Mouse (Mus musculus) ovary, postnatal 14 days (tissue): ENCODE data around the gene Hnrnpu.
A peak's percentile ranks its signal among the peaks of the same experiment; 100 is the strongest.
"Not testable (repeated sequence)": the region's sequence is repeated elsewhere in the genome, so short reads cannot be mapped to it uniquely, and the experiment has no call there.

ENCODE experiments used
- DNase-seq: peaks from one replicate; pipeline ENCODE4 v3.0.0; 2022; ENCODE audit warnings: low spot score

Hnrnpu gene

DNA sequence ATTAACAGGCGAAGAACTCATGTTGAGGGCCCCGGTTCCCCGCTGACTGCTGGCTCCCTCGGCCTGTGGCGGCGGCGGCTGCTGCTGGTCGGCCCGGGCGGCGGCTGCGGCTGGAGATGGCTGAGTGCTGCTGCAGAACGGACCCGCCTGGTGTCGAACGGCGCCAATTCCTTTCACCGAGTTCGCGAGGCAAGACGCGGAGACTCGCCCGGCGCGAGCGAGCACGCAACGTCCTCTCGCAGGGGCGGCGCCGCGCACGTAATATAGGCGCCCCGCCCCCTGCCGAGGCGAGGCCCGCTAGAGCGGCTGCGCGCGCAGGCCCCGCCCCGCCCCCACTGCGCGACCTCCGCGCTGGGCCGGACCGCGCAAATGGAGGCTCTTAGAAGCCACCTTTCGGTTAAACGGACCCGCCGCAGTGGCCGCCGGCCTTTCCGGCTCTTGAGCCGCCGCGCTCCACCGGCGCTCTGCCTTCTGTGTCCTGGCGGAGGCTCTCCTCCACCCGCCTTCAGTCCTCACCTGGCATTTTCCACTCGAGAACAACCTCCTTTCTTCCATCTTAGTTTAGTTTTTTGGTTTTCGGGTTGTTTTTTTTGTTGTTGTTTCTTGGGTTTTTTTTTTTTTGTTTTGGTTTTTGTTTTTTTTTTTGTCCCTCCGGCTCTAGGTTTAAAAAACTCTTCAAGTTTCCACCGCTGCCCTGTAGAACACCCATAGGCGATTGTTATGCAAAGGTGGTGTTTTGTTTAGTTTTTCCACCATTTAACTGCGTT, at the start of gene Hnrnpu:
Gene Hnrnpu, minus strand, starts transcription at position 247 of the 767 bp plus-strand sequence.
- peak; percentile 96 for DNase-seq

GRCm38 (mm10) chr1:178382165-178382564, 44.6 kb upstream of the Hnrnpu start:
- no peak for DNase-seq

GRCm38 (mm10) chr1:178379224-178379623, 41.6 kb upstream of the Hnrnpu start:
- DNase-seq: no peak

- no peak for DNase-seq
These were observed 40.5 kb upstream of the Hnrnpu start for GRCm38 (mm10) chr1:178378115-178378514.

DNA sequence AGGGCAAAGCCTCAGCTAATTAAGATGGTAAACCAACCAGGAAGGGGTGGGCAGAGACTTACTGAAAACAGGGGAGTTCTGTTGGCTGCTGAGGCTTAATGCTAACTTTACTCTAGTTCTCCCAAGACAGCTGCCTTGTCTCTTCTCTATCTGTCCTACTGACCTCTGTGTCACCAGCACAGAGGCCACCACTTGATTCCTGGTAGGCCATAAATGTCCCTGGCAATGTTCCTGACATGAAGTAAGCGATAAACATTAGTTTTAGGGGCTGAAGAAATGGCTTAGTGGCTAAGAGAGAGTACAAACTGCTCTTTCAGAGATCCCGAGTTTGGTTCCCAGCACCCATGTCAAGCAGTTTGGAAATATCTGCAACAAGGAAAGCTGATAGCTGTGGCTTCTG, 39.3 kb upstream of the Hnrnpu start:
- no peak for DNase-seq

DNA sequence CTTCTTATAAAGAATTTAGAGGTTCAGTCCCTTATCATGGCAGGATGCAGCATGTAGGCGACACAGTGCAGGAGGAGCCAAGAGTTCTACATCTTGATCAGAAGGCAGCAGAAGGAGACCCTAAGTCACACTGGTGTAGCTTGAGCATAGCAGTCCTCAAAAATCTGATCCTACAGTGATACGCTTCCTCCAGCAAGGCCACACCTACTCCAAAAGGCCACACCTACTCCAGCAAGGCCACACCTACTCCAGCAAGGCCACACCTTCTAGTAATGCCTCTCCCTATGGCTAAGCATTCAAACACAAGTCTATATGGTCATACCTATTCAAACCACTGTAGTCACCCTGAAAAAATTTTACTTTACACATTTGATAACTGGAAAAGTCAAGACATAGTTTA, 38.5 kb upstream of the Hnrnpu start:
- DNase-seq: no peak

GRCm38 (mm10) chr1:178375381-178375780, 37.8 kb upstream of the Hnrnpu start:
- DNase-seq: no peak

DNA sequence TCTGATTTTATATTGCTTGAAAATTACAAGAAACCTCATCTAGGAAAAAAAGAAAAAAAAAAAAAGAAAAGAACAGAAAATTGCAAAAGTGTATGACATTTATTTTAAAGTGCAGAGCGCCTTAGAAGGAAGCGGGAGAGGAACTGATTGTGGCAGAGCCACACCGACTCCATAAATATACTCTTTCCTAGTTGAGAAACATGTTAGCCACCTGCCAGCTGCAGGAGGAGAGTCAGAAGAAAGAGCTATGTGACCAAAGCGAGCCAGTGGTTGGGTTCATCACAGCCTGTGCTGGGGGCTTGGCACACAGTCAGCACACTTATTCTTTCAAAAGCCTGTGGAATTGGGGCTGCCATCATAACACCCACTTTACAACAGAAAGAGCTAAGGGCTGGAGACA, 35.1 kb upstream of the Hnrnpu start:
- DNase-seq: no peak

GRCm38 (mm10) chr1:178369272-178369651, 31.7 kb upstream of the Hnrnpu start:
- peak; percentile 21 for DNase-seq

DNA sequence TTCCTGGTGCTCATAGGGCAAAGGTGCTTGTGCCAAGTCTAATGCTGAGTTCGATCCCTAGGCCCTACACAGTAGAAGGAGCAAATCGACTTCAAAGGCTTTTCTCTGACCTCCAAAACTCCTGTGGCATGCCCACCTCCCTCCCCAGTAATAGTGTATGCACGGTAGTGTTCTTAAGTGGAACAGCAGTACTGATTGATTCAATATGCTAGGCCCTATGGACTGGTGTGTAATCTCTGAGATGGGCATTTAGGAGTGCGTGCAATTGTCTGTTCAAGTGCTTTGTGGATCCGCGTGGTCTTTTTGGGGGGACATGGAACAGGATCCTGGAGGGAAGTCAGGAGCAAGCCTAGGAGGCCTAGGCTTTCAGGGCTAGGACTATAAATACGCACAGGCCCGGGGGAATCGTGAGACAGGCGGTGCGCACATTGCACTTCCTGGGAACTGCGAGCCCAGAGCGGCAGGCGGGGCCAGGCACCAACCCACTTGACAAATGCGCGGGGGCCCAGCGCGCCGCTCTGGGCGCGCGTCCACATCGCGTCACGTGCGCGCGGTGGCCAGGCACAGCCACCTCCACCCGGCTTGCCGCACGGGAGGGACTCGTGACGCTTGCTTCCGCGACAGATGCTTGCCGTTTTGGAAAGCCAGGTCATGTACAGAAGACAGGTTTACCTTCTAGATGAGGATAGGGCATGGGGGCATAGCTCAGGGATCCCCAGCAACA, 31.1 kb upstream of the Hnrnpu start:
- peak; percentile 83 for DNase-seq

- no peak for DNase-seq
These were observed 30.5 kb upstream of the Hnrnpu start for GRCm38 (mm10) chr1:178368121-178368520.

DNA sequence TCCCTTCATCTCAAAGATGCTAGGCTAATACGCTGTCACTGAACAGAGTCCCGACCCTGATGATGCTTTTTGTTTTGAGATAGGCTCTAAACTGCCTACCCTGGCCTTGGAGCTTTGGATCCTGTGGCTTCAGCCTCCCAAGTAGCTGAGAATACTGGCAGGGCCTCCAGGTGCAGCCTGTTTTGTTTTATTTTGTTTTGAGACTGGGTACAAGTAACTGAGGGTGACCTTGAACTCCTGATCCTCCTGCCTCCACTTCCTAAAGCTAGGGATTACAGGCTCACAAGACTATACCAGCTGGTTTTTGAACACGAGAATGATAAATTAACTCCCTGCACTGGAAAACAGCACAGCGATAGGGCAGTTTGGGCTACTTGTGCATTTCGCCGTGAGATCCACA, 27.6 kb upstream of the Hnrnpu start:
- no peak for DNase-seq

DNA sequence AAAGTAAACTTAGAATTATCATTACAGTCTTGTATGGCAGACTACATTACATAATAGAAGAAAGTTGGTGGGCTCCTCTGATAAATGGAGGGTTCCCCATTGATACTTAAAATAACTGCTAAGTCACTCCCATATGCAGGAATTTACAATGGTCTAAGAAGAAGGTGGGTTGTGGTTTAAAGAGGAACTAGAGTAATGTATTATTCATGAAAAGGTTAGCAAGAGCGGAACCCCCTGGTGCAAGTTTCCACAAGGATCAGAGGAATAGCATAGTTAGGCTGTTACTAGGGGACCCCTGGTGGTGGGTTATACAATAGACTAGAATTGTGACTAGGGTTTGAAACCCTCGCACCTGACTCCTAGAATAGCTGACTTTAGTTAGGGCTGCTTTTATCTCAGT, 23.1 kb upstream of the Hnrnpu start:
- no peak for DNase-seq

- DNase-seq: no peak
These were observed 22.7 kb upstream of the Hnrnpu start for GRCm38 (mm10) chr1:178360264-178360663.

GRCm38 (mm10) chr1:178357776-178358710, 20.4 kb upstream of the Hnrnpu start:
- DNase-seq: no peak

GRCm38 (mm10) chr1:178354576-178354975, 17.0 kb upstream of the Hnrnpu start:
- DNase-seq: no peak

GRCm38 (mm10) chr1:178351643-178352042, 14.0 kb upstream of the Hnrnpu start:
- no peak for DNase-seq

GRCm38 (mm10) chr1:178350792-178351191, 13.2 kb upstream of the Hnrnpu start:
- no peak for DNase-seq

- DNase-seq: not testable (repeated sequence)
These were observed 6.6 kb upstream of the Hnrnpu start for GRCm38 (mm10) chr1:178344071-178344805.

GRCm38 (mm10) chr1:178342612-178343011, 5.0 kb upstream of the Hnrnpu start:
- DNase-seq: no peak

- no peak for DNase-seq
These were observed 4.5 kb upstream of the Hnrnpu start for GRCm38 (mm10) chr1:178342063-178342462.

- no peak for DNase-seq
These were observed 3.8 kb upstream of the Hnrnpu start for GRCm38 (mm10) chr1:178341435-178341834.
